In genomic region chr17:28081385-28081784, GRCm38 (mm10) we compare ENCODE assay signal across 8 mouse cellular contexts. TPM values are rescaled to one million over a fixed set of nuclear protein-coding genes. Genes with fewer than 3 reads are reported as not detected.
A peak's percentile ranks its signal among the peaks of the same experiment; 100 is the strongest.
DNase-seq lines count a peak whose midpoint lies in the region; ATAC-seq and TF ChIP-seq lines count a peak whose summit lies in the region.

No protein-coding gene starts in this region.

- no peak for TF ChIP-seq POLR2A in brain, embryonic 14.5 days (IDR thresholded peaks at IDR 0.05; ENCODE audit: borderline replicate concordance, extremely low read depth, insufficient read depth, insufficient read length, poor library complexity, severe bottlenecking)

- H3K27ac ChIP-seq in hindbrain, embryonic 14.5 days: no peak overlapping the region
- H3K27ac ChIP-seq in hindbrain, embryonic 13.5 days: no peak overlapping the region

- peak; percentile 67; the same call in 1 of the 2 replicates for TF ChIP-seq CTCF in brain, embryonic 14.5 days (IDR thresholded peaks at IDR 0.05; ENCODE audit: borderline replicate concordance, extremely low read depth, insufficient read depth, insufficient read length)

- H3K9me3 ChIP-seq in hindbrain, embryonic 14.5 days (ENCODE audit: control insufficient read depth, low read length): no peaks in the 10 kb centered on the region
- H3K9me3 ChIP-seq in hindbrain, embryonic 13.5 days: no peaks in the 10 kb centered on the region

- H3K9ac ChIP-seq in hindbrain, embryonic 14.5 days: no peak overlapping the region
- no peak overlapping the region for H3K9ac ChIP-seq in hindbrain, embryonic 13.5 days

- H3K4me2 ChIP-seq in hindbrain, embryonic 14.5 days (replicated peaks): no peak overlapping the region
- no peak overlapping the region for H3K4me2 ChIP-seq in hindbrain, embryonic 13.5 days

- no peak for ATAC-seq in hindbrain, embryonic 14.5 days (ENCODE audit: low FRiP score)
- no peak for ATAC-seq in hindbrain, embryonic 13.5 days (ENCODE audit: low FRiP score)

- intact Hi-C loops in gastrocnemius, postnatal 36 days (cut with DNase I): loop anchor here (2.0 kb wide), 1 partner anchor 91 kb away; no protein-coding TSS in a partner anchor
- intact Hi-C loops in heart, postnatal 25 days (cut with DNase I): loop anchor here (5.0 kb wide), 1 partner anchor 429 kb away; no protein-coding TSS in a partner anchor

- H3K27me3 ChIP-seq in hindbrain, embryonic 14.5 days (ENCODE audit: control insufficient read depth, insufficient read depth, low read length): no peaks in the 10 kb centered on the region
- H3K27me3 ChIP-seq in hindbrain, embryonic 13.5 days: peaks cover 16% of the 10 kb centered on the region; the same call in 1 of the 2 replicates

- 54% methylated on average over 9 of the region's 9 CpGs for WGBS in hindbrain, embryonic 14.5 days
- WGBS in hindbrain, embryonic 13.5 days: 54% methylated on average over 9 of the region's 9 CpGs

- H3K4me3 ChIP-seq in hindbrain, embryonic 14.5 days (replicated peaks; ENCODE audit: low read length): no peak overlapping the region
- no peak overlapping the region for H3K4me3 ChIP-seq in hindbrain, embryonic 13.5 days

- H3K36me3 ChIP-seq in hindbrain, embryonic 14.5 days (replicated peaks; ENCODE audit: control insufficient read depth, insufficient read depth): no peaks in the 10 kb centered on the region
- no peaks in the 10 kb centered on the region for H3K36me3 ChIP-seq in hindbrain, embryonic 13.5 days

- peaks cover 3% of the 10 kb centered on the region; the same call in 1 of the 2 replicates for H3K4me1 ChIP-seq in hindbrain, embryonic 14.5 days (replicated peaks; ENCODE audit: control insufficient read depth, insufficient read depth, low read length)
- H3K4me1 ChIP-seq in hindbrain, embryonic 13.5 days (replicated peaks): peaks cover 21% of the 10 kb centered on the region

- peak; percentile 47 for DNase-seq in hindbrain, embryonic 14.5 days (ENCODE audit: low spot score)
- peak; percentile 40 to 74 for DNase-seq in spleen, postnatal 4 days (ENCODE audit: low spot score in 2 of 2)
- no peak for DNase-seq in spleen, postnatal 36 days (ENCODE audit: low spot score in 2 of 2)
- DNase-seq in brain, embryonic 14.5 days (ENCODE audit: low read depth): peak; percentile 42
- peak; percentile 63 for DNase-seq in lung, postnatal 36 days
- DNase-seq in gastrocnemius, postnatal 36 days: no peak
- DNase-seq in heart, postnatal 25 days (ENCODE audit: low spot score): no peak

RNA-seq across cellular contexts. Expression of gene Tcp11, which starts 0.9 kb away (rescaled TPM):
- polyA plus RNA-seq in hindbrain, embryonic 14.5 days (2014; fragmentation: Nextera tagmentation; extraction: Ambion mirVana): 0.94 and 1.6 TPM in 2 replicates
- polyA plus RNA-seq in hindbrain, embryonic 13.5 days (2015; fragmentation: Nextera tagmentation; extraction: Ambion mirVana): 1.4 and 1.7 TPM in 2 replicates
- polyA plus RNA-seq in brain, embryonic 14.5 days (2012; rRNA removed): 2.4 and 2.8 TPM in 2 replicates
- not detected for total RNA-seq in gastrocnemius, postnatal 36 days (2021)
- total RNA-seq in heart, postnatal 25 days (2021): not detected

Comparison
In these comparisons a context has a peak if more than half of its experiments do, and no peak if none do; other contexts are left out.
1. DNase-seq: peak in hindbrain, embryonic 14.5 days (single experiment), spleen, postnatal 4 days (2 of 2), brain, embryonic 14.5 days (single experiment) and lung, postnatal 36 days (single experiment); none in spleen, postnatal 36 days (0 of 2), gastrocnemius, postnatal 36 days (0 of 2) and heart, postnatal 25 days (single experiment).